Mouse (Mus musculus): ENCODE measurements at regions not wholly inside any gene's neighbourhood (a gene's known extent, or its start where the extent isn't known, plus 50 kb on each side); places are given as distances from the start of the nearest gene placed in this dataset.

DNA sequence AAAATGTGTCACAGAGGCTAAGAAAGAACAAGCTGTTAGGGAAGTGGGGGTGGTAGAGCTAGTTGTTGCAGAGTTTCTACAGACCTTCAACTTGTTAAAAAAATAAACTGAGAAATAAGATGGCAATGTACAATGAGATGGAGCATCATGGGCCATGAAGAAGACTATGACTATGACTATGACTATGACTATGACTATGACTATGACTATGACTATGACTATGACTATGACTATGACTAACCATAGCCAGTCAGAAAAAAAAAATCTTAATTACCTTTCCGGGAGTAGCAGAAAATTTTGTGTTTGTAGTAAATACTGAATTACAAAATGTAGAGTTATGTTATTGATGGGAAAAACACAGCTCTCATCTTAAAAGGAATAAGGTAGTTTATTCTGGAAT, 203.2 kb downstream of the Calcrl start:
- no peaks in the 10 kb centered on the region for H3K9me3 ChIP-seq (ENCODE audit: low read length)
- H3K9ac ChIP-seq (replicated peaks): no peak overlapping the region
- H3K4me2 ChIP-seq (ENCODE audit: low read depth, low read length): no peak overlapping the region
- ATAC-seq: no peak
- 87% methylated on average over 1 of the region's 1 CpGs for WGBS (ENCODE audit: insufficient replicate concordance)
- no peak overlapping the region for H3K27ac ChIP-seq (ENCODE audit: low read depth)
- no peaks in the 10 kb centered on the region for H3K36me3 ChIP-seq (replicated peaks; ENCODE audit: insufficient read depth, low read length)
- no peaks in the 10 kb centered on the region for H3K27me3 ChIP-seq (ENCODE audit: insufficient read depth, low read length)
- H3K4me3 ChIP-seq (ENCODE audit: low read depth, low read length): no peak overlapping the region
- no peaks in the 10 kb centered on the region for H3K4me1 ChIP-seq (ENCODE audit: insufficient read depth)
- DNase-seq: no peak
- TF ChIP-seq EP300 (IDR thresholded peaks at IDR 0.05; ENCODE audit: low read depth) (no peak), CTCF (IDR thresholded peaks at IDR 0.05; ENCODE audit: low read depth) (no peak)

DNA sequence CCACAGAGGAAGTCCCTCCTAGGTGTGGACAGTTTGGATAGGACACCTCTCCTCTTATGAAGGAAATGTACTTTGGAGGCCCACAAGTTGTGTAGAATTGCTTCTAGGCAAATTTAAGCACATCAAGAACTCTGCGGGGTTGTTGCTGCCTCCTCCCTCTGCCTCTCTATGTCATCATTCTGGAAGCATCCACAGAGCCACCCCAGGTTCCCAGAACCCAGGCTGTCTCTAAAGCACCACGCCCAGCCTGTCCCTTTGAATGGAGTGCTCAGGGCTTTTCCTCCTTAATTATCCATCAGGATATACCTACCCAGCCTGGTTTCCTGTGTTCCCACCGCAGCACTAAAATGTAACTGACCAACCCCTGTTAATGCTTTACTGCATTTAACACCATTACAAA, 195.4 kb downstream of the Calcrl start:
- H3K4me1 ChIP-seq (ENCODE audit: insufficient read depth): no peaks in the 10 kb centered on the region
- H3K27me3 ChIP-seq (ENCODE audit: insufficient read depth, low read length): no peaks in the 10 kb centered on the region
- H3K27ac ChIP-seq (ENCODE audit: low read depth): no peak overlapping the region
- DNase-seq (no peak), ATAC-seq (no peak)
- no peak overlapping the region for H3K4me3 ChIP-seq (ENCODE audit: low read depth, low read length)
- 56% methylated on average over 3 of the region's 3 CpGs for WGBS (ENCODE audit: insufficient replicate concordance)
- no peaks in the 10 kb centered on the region for H3K36me3 ChIP-seq (replicated peaks; ENCODE audit: insufficient read depth, low read length)
- H3K9ac ChIP-seq (replicated peaks): no peak overlapping the region
- no peaks in the 10 kb centered on the region for H3K9me3 ChIP-seq (ENCODE audit: low read length)
- TF ChIP-seq CTCF (IDR thresholded peaks at IDR 0.05; ENCODE audit: low read depth) (no peak), EP300 (IDR thresholded peaks at IDR 0.05; ENCODE audit: low read depth) (no peak)
- no peak overlapping the region for H3K4me2 ChIP-seq (ENCODE audit: low read depth, low read length)

DNA sequence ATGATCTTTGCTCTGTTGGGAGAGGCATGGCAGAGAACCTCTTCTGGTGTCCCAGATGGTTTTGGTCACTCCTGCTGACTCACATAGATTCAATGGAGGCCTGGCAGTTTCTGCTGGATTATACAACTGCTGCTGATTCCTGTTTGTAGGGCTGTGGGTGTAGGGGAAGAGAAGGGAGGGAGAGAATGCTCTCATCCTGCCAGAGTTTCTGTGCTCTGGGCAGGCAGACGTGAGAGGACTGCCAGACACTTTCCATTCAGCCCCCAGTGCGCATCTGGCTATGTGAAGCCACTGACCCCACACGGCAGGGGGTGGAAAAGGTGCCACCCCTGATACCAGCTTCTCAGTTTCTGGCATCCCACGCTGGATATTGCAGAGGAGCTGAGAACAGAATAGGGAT, 189.6 kb downstream of the Calcrl start:
- 83% methylated on average over 4 of the region's 4 CpGs for WGBS (ENCODE audit: insufficient replicate concordance)
- H3K4me3 ChIP-seq (ENCODE audit: low read depth, low read length): no peak overlapping the region
- H3K4me2 ChIP-seq (ENCODE audit: low read depth, low read length): no peak overlapping the region
- H3K9me3 ChIP-seq (ENCODE audit: low read length): no peaks in the 10 kb centered on the region
- no peaks in the 10 kb centered on the region for H3K27me3 ChIP-seq (ENCODE audit: insufficient read depth, low read length)
- no peaks in the 10 kb centered on the region for H3K36me3 ChIP-seq (replicated peaks; ENCODE audit: insufficient read depth, low read length)
- no peak overlapping the region for H3K9ac ChIP-seq (replicated peaks)
- no peaks in the 10 kb centered on the region for H3K4me1 ChIP-seq (ENCODE audit: insufficient read depth)
- DNase-seq (no peak), ATAC-seq (no peak)
- no peak overlapping the region for H3K27ac ChIP-seq (ENCODE audit: low read depth)
- TF ChIP-seq EP300 (IDR thresholded peaks at IDR 0.05; ENCODE audit: low read depth) (no peak), CTCF (IDR thresholded peaks at IDR 0.05; ENCODE audit: low read depth) (no peak)

DNA sequence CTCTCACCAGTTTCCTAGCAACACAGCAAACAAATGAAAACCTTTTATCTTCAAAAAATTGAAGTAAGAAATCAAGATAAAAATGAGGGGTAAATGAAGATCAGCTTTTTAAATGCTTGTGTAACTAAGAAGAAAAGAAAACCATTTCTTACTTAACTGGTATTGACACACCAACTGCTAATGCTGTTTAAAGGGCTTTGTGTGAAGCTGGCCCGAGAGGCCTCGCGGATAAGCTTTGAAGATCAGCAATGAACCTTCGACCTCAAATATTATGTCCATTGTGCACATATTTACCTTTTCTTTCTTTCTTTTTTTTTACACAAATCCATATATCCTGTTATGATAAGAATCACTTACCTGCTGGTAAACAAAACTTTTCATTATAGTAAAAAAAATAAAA, 184.0 kb downstream of the Calcrl start:
- H3K27ac ChIP-seq (ENCODE audit: low read depth): no peak overlapping the region
- ATAC-seq: no peak
- H3K4me2 ChIP-seq (ENCODE audit: low read depth, low read length): no peak overlapping the region
- no peak overlapping the region for H3K4me3 ChIP-seq (ENCODE audit: low read depth, low read length)
- no peaks in the 10 kb centered on the region for H3K4me1 ChIP-seq (ENCODE audit: insufficient read depth)
- no peaks in the 10 kb centered on the region for H3K9me3 ChIP-seq (ENCODE audit: low read length)
- DNase-seq: no peak
- H3K36me3 ChIP-seq (replicated peaks; ENCODE audit: insufficient read depth, low read length): no peaks in the 10 kb centered on the region
- H3K9ac ChIP-seq (replicated peaks): no peak overlapping the region
- H3K27me3 ChIP-seq (ENCODE audit: insufficient read depth, low read length): no peaks in the 10 kb centered on the region
- TF ChIP-seq EP300 (IDR thresholded peaks at IDR 0.05; ENCODE audit: low read depth): no peak
- TF ChIP-seq CTCF (IDR thresholded peaks at IDR 0.05; ENCODE audit: low read depth): no peak
- 47% methylated on average over 4 of the region's 4 CpGs for WGBS (ENCODE audit: insufficient replicate concordance)

DNA sequence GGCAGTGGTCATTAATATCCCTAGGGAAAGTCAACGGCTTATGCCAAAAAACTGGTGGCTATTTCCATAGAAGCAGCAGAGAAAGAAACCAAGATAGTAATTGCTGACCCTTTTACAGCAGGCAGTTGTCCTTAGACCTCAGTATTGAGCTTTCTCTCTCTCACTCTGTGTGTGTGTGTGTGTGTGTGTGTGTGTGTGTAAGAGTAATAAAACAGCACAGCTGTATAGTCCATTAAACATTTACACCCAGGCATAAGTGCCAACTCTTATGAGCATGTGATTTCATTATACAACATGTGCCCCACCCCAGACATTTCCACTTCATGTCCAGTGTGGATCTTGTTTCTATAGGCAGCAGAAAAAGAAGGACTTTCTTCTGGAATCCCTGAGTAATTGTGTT, 183.2 kb downstream of the Calcrl start:
- ATAC-seq: no peak
- Histone ChIP-seq H3K4me2 (ENCODE audit: low read depth, low read length) (no peak overlapping the region), H3K27ac (ENCODE audit: low read depth) (no peak overlapping the region)

DNA sequence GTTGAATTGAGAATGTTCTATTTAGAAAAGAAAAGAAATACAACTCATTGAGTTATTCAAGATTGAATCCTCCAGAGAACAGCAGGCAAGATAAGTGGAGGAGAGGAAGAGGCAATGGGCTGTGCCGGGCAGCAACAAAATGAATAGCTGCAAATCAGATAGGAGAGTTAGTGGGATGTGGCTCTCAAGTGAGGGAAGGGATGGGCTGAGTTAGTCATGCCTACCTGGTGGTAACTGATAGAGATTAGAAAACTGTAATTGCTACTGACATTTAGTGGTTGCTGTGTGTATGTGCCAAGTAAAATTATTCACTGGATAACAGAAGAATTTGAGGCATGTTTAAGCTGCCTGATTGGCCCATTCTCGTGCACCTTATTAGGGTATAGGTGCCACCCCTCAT, 179.3 kb downstream of the Calcrl start:
- no peak for ATAC-seq

More for the DNA sequence above, 183.2 kb downstream of the Calcrl start:
- Histone ChIP-seq H3K9ac (replicated peaks) (no peak overlapping the region), H3K9me3 (ENCODE audit: low read length) (no peaks in the 10 kb centered on the region), H3K36me3 (replicated peaks; ENCODE audit: insufficient read depth, low read length) (no peaks in the 10 kb centered on the region), H3K4me3 (ENCODE audit: low read depth, low read length) (no peak overlapping the region), H3K27me3 (ENCODE audit: insufficient read depth, low read length) (no peaks in the 10 kb centered on the region), H3K4me1 (ENCODE audit: insufficient read depth) (no peaks in the 10 kb centered on the region)
- 52% methylated on average over 1 of the region's 1 CpGs for WGBS (ENCODE audit: insufficient replicate concordance)
- TF ChIP-seq EP300 (IDR thresholded peaks at IDR 0.05; ENCODE audit: low read depth) (no peak), CTCF (IDR thresholded peaks at IDR 0.05; ENCODE audit: low read depth) (no peak)
- DNase-seq: no peak

DNA sequence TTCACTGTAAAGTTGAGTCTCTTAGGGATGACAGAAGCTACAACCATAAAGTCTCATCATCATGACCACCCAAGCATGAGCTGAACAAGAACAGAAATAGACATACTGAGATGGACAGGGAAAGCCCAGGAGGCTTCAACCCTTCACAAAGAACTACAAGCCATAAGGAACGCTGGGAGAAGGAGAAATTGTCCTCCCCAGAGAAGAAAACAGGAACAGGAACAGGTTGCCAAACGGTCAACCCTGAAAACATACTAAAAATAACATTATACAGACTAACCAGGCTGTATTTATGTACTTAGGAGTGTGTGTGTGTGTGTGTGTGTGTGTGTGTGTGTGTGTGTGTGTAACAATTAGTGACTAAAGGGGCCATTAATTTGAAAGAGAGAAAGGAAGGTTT, 178.6 kb downstream of the Calcrl start:
- DNase-seq: no peak
- TF ChIP-seq EP300 (IDR thresholded peaks at IDR 0.05; ENCODE audit: low read depth): no peak
- Histone ChIP-seq H3K4me1 (ENCODE audit: insufficient read depth) (no peaks in the 10 kb centered on the region), H3K4me2 (ENCODE audit: low read depth, low read length) (no peak overlapping the region), H3K36me3 (replicated peaks; ENCODE audit: insufficient read depth, low read length) (no peaks in the 10 kb centered on the region), H3K4me3 (ENCODE audit: low read depth, low read length) (no peak overlapping the region), H3K9ac (replicated peaks) (no peak overlapping the region), H3K27ac (ENCODE audit: low read depth) (no peak overlapping the region), H3K27me3 (ENCODE audit: insufficient read depth, low read length) (no peaks in the 10 kb centered on the region), H3K9me3 (ENCODE audit: low read length) (no peaks in the 10 kb centered on the region)
- ATAC-seq: no peak
- WGBS (ENCODE audit: insufficient replicate concordance): 20% methylated on average over 2 of the region's 2 CpGs

More for the DNA sequence above, 179.3 kb downstream of the Calcrl start:
- no peak overlapping the region for H3K4me2 ChIP-seq (ENCODE audit: low read depth, low read length)
- H3K4me1 ChIP-seq (ENCODE audit: insufficient read depth): no peaks in the 10 kb centered on the region
- H3K4me3 ChIP-seq (ENCODE audit: low read depth, low read length): no peak overlapping the region
- no peak overlapping the region for H3K27ac ChIP-seq (ENCODE audit: low read depth)
- DNase-seq: no peak
- H3K9me3 ChIP-seq (ENCODE audit: low read length): no peaks in the 10 kb centered on the region
- TF ChIP-seq EP300 (IDR thresholded peaks at IDR 0.05; ENCODE audit: low read depth) (no peak), CTCF (IDR thresholded peaks at IDR 0.05; ENCODE audit: low read depth) (no peak)
- no peaks in the 10 kb centered on the region for H3K36me3 ChIP-seq (replicated peaks; ENCODE audit: insufficient read depth, low read length)
- 73% methylated on average over 2 of the region's 2 CpGs for WGBS (ENCODE audit: insufficient replicate concordance)
- no peaks in the 10 kb centered on the region for H3K27me3 ChIP-seq (ENCODE audit: insufficient read depth, low read length)
- H3K9ac ChIP-seq (replicated peaks): no peak overlapping the region

Data from liver, postnatal 0 days (tissue).